Mouse (Mus musculus) C2C12 (cell line): ENCODE measurements around the gene Arhgef19. TPM values are rescaled to one million over a fixed set of nuclear protein-coding genes. Genes with fewer than 3 reads are reported as not detected.

ENCODE experiments used
- H3K27me3 ChIP-seq: one replicate; pipeline ENCODE4 v1.6.1; 2011; ENCODE audit not compliant: control insufficient read depth, insufficient read depth, insufficient read length
- H3K36me3 ChIP-seq: one replicate; pipeline ENCODE4 v1.6.1; 2011; ENCODE audit not compliant: control insufficient read depth, insufficient read depth
- H3K4me3 ChIP-seq: one replicate; pipeline ENCODE4 v1.5.1; 2011; ENCODE audit warnings: mild to moderate bottlenecking, control low read depth; ENCODE audit not compliant: poor library complexity, insufficient read depth, severe bottlenecking
- H3K79me2 ChIP-seq: one replicate; pipeline ENCODE4 v1.6.1; 2011; ENCODE audit not compliant: control insufficient read depth, insufficient read depth
- H3K79me3 ChIP-seq: one replicate; pipeline ENCODE4 v1.6.1; 2011; ENCODE audit warnings: low read depth, control low read depth
- H3ac ChIP-seq: one replicate; pipeline ENCODE3; 2011; ENCODE audit warnings: low read depth; ENCODE audit not compliant: control insufficient read depth, insufficient read length
- CEBPB ChIP-seq: IDR thresholded peaks from one replicate; pipeline ENCODE4 v1.6.1; 2011; ENCODE audit warnings: low read depth, mild to moderate bottlenecking, control low read depth, moderate library complexity
- CTCF ChIP-seq: IDR thresholded peaks from one replicate; pipeline ENCODE4 v1.5.1; 2011; ENCODE audit not compliant: control insufficient read depth, insufficient read depth, insufficient read length
- FOSL1 ChIP-seq: IDR thresholded peaks from one replicate; pipeline ENCODE4 v1.8.0; 2011; ENCODE audit warnings: mild to moderate bottlenecking, low read length; ENCODE audit not compliant: poor library complexity, insufficient read depth, severe bottlenecking
- MAX ChIP-seq: IDR thresholded peaks from one replicate; pipeline ENCODE4 v1.6.1; 2011; ENCODE audit warnings: mild to moderate bottlenecking, control low read depth
- MYOD1 ChIP-seq: IDR thresholded peaks from one replicate; pipeline ENCODE4 v1.6.1; 2011; ENCODE audit warnings: low read depth; ENCODE audit not compliant: control insufficient read depth, insufficient read length
- MYOG ChIP-seq: IDR thresholded peaks from one replicate; pipeline ENCODE4 v1.6.1; 2011; ENCODE audit not compliant: control insufficient read depth, insufficient read length; ENCODE audit errors: extremely low read depth
- USF1 ChIP-seq: IDR thresholded peaks from one replicate; pipeline ENCODE4 v1.6.1; 2011; ENCODE audit warnings: low read depth, mild to moderate bottlenecking, control low read depth, moderate library complexity
- polyA plus RNA-seq: library from polyadenylated mRNA; unstranded; fragments of >200 nt; fragmentation: generic; extraction: Trizol; gene quantifications from one replicate; pipeline ENCODE4 v1.2.1, GENCODE M21; 2012; ENCODE audit warnings: missing spikeins

Gene Arhgef19
- polyA plus RNA-seq, 1 experiment = 26.7 TPM

GRCm38 (mm10) chr4:141228687-141229086, 10.6 kb upstream of the Arhgef19 start:
- Histone ChIP-seq H3K79me3 (no peaks in the 10 kb centered on the region), H3K79me2 (no peaks in the 10 kb centered on the region), H3ac (no peak overlapping the region), H3K4me3 (no peak overlapping the region), H3K27me3 (peaks cover 7% of the 10 kb centered on the region), H3K36me3 (no peaks in the 10 kb centered on the region)
- TF ChIP-seq MYOD1 (no peak), MYOG (no peak), CTCF (no peak)

DNA sequence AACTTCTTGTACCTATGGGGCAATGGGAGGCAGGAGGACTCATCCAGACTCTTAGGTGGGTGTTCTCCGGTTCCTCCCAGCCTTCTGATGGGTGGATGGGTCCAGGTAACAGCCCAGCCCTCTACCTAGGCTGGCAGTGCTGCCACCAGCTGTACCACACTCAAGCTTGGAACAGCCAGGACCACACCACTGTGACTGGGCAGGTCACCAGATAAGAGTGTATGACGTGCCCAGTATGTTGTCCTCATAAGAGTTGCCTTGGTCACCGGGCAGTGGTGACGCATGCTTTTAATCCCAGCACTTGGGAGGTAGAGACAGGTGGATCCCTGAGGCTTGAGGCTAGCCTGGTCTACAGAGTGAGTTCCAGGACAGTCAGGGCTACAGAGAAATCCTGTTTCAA, 6.1 kb upstream of the Arhgef19 start:
- Histone ChIP-seq H3K79me3 (no peaks in the 10 kb centered on the region), H3K36me3 (no peaks in the 10 kb centered on the region), H3K79me2 (no peaks in the 10 kb centered on the region), H3K27me3 (peaks cover 7% of the 10 kb centered on the region), H3ac (no peak overlapping the region), H3K4me3 (no peak overlapping the region)
- TF ChIP-seq FOSL1 = no peak
- TF ChIP-seq MYOG = no peak
- TF ChIP-seq MAX = no peak
- no peak for TF ChIP-seq MYOD1
- no peak for TF ChIP-seq CTCF
- no peak for TF ChIP-seq CEBPB
- no peak for TF ChIP-seq USF1

- Histone ChIP-seq H3K27me3 (peaks cover 7% of the 10 kb centered on the region), H3K36me3 (no peaks in the 10 kb centered on the region), H3K4me3 (no peak overlapping the region), H3K79me3 (peaks cover 2% of the 10 kb centered on the region), H3ac (no peak overlapping the region), H3K79me2 (peaks cover 2% of the 10 kb centered on the region)
- TF ChIP-seq MYOG (no peak), MAX (peak; percentile 53), MYOD1 (no peak), USF1 (no peak)
These were observed 3.7 kb upstream of the Arhgef19 start for GRCm38 (mm10) chr4:141235537-141236111.

GRCm38 (mm10) chr4:141236856-141237255, 2.4 kb upstream of the Arhgef19 start:
- Histone ChIP-seq H3K79me3 (peaks cover 2% of the 10 kb centered on the region), H3K27me3 (no peaks in the 10 kb centered on the region), H3K36me3 (no peaks in the 10 kb centered on the region), H3K79me2 (peaks cover 9% of the 10 kb centered on the region), H3ac (no peak overlapping the region), H3K4me3 (no peak overlapping the region)
- TF ChIP-seq CEBPB = no peak
- no peak for TF ChIP-seq MAX
- TF ChIP-seq MYOD1 = no peak
- TF ChIP-seq FOSL1 = no peak
- no peak for TF ChIP-seq USF1
- no peak for TF ChIP-seq CTCF
- no peak for TF ChIP-seq MYOG

GRCm38 (mm10) chr4:141238492-141239387, 559 bp upstream of the Arhgef19 start:
- H3K79me2 ChIP-seq = peaks cover 9% of the 10 kb centered on the region
- H3K79me3 ChIP-seq = peaks cover 5% of the 10 kb centered on the region
- H3K4me3 ChIP-seq = no peak overlapping the region
- no peaks in the 10 kb centered on the region for H3K27me3 ChIP-seq
- no peaks in the 10 kb centered on the region for H3K36me3 ChIP-seq
- H3ac ChIP-seq = peak overlapping the region; percentile 38
- no peak for TF ChIP-seq CTCF

DNA sequence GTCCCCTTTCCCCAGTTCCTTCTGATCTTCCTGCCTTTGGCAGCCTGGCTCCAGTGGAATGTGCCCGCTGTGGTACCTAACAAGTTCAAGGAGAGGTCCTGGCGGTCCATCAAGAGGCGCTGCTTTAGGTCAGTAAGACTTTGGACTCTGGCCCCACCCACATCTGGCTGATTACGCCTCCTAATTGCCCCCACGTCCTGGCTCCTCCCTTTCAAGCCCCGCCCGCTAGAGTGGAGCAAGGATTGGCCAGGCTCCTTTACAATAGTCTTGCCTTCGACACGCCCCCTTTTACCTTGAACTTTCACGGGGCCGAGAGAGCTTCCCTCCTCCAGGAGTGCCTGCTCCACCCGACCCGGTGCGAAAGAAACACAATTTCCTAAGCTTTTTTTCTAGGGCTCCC, 1.3 kb downstream of the Arhgef19 start:
- no peaks in the 10 kb centered on the region for H3K27me3 ChIP-seq
- H3K79me3 ChIP-seq = peaks cover 5% of the 10 kb centered on the region
- peaks cover 12% of the 10 kb centered on the region for H3K79me2 ChIP-seq
- H3K36me3 ChIP-seq = no peaks in the 10 kb centered on the region
- TF ChIP-seq USF1 (no peak), CTCF (no peak), MYOG (no peak), MYOD1 (no peak), FOSL1 (no peak), CEBPB (no peak)
- no peak overlapping the region for H3ac ChIP-seq
- H3K4me3 ChIP-seq = no peak overlapping the region
